Mouse (Mus musculus): ENCODE results near the gene Chaf1a. TPM values are rescaled to one million over a fixed set of nuclear protein-coding genes. Genes with fewer than 3 reads are reported as not detected.

The Chaf1a gene
- total and polyA plus RNA-seq, 3 experiments, result 0.45 to 1.3 (median 0.99) TPM

DNA sequence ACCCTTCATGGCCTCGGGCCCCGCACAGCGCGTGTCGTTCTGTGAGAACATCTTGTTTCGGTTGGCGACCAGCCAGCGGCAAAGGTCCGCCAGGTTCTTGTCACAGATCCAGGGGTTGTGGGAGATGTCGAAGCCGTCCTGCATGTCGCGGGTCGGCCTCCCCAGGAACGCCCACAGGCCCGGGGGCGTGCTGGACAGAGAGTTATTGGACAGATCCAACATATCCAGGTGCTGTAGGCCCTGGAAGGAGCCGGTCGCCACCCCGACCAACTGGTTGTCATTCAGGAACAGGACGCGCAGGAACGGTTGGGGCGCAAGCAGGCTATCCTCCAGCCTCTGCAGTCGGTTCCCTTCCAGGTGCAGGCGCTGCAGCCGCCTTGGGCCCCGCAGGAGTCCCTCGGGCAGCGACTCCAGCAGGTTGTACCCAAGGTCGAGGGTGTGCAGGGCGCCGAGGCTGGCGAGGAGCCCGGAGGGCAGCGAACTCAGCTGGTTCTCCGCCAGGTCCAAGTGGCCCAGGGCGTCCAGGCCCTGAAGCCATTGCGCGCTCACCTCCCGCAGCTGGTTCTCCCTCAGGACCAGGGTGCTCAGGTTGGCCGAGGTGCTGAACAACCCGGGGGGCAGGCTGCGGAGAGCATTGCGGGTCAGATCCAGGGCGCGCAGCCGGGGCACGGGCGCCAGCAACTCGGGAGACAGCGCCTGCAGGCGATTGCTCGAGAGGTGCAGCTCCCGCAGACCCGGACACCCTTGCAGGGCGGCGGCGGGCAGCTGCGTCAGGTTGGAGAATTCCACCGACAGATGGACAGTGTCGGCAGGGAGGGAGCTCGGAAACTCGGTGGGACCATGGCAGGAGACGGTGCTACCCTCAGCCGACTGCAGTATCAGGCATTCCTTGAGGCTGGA lies 80.0 kb downstream of the Chaf1a start:
- peak overlapping the region; percentile 90 for H3K27ac ChIP-seq
- DNase-seq, result peak; percentile 79 to 83
- WGBS, result 2% methylated on average over 66 of the region's 66 CpGs
- no peaks in the 10 kb centered on the region for H3K27me3 ChIP-seq (ENCODE audit: control insufficient read depth, insufficient read depth, low read length)
- H3K9ac ChIP-seq (ENCODE audit: low read depth, low read length), result peak overlapping the region; percentile 67
- intact Hi-C loops (cut with DNase I), result no loop called here
- H3K79me2 ChIP-seq (replicated peaks; ENCODE audit: control insufficient read depth, insufficient read depth, low read length), result no peaks in the 10 kb centered on the region
- no peaks in the 10 kb centered on the region for H3K36me3 ChIP-seq (ENCODE audit: control insufficient read depth, insufficient read depth, low read length)
- peaks cover 1% of the 10 kb centered on the region for H3K4me1 ChIP-seq (ENCODE audit: control insufficient read depth, insufficient read depth, low read length)
- TF ChIP-seq EP300 (IDR thresholded peaks at IDR 0.05; ENCODE audit: insufficient read depth, low read depth, low read length) (no peak), CTCF (IDR thresholded peaks at IDR 0.05) (no peak), POLR2A (IDR thresholded peaks at IDR 0.05; ENCODE audit: insufficient read depth, low read depth, low read length) (peak; percentile 56; the same call in 1 of the 2 replicates)
- H3K4me3 ChIP-seq, result peak overlapping the region; percentile 50

- no peak for DNase-seq
- peaks cover 1% of the 10 kb centered on the region for H3K4me1 ChIP-seq (ENCODE audit: control insufficient read depth, insufficient read depth, low read length)
- no peaks in the 10 kb centered on the region for H3K79me2 ChIP-seq (replicated peaks; ENCODE audit: control insufficient read depth, insufficient read depth, low read length)
- H3K27ac ChIP-seq, result peak within 1 kb of the TSS; percentile 90
- 32% methylated on average over 2 of the region's 2 CpGs for WGBS
- H3K36me3 ChIP-seq (ENCODE audit: control insufficient read depth, insufficient read depth, low read length), result no peaks in the 10 kb centered on the region
- intact Hi-C loops (cut with DNase I), result no loop called here
- TF ChIP-seq EP300 (IDR thresholded peaks at IDR 0.05; ENCODE audit: insufficient read depth, low read depth, low read length), result no peak
- no peak for TF ChIP-seq CTCF (IDR thresholded peaks at IDR 0.05)
- TF ChIP-seq POLR2A (IDR thresholded peaks at IDR 0.05; ENCODE audit: insufficient read depth, low read depth, low read length), result no peak
- H3K4me3 ChIP-seq, result peak within 1 kb of the TSS; percentile 50
- H3K9ac ChIP-seq (ENCODE audit: low read depth, low read length), result peak within 1 kb of the TSS; percentile 67
- H3K27me3 ChIP-seq (ENCODE audit: control insufficient read depth, insufficient read depth, low read length), result no peaks in the 10 kb centered on the region
Observed at GRCm38 (mm10) chr17:56121826-56122225, 81.6 kb downstream of the Chaf1a start, which contains the start of gene Lrg1. Gene Lrg1 (minus strand): TSS chr17:56122001.

Other genes starting within 250 kb of the Chaf1a start
- 1 to 10 TPM; 4.0 to 4.2 TPM for gene Zfp119a, start 161.5 kb upstream of the Chaf1a start, total RNA-seq (2021)
- gene Zfp119a, start 161.5 kb upstream of the Chaf1a start, polyA plus RNA-seq (2012; rRNA removed), result 0.43 and 1.0 TPM in 2 replicates
- gene Zfp959, start 148.3 kb upstream of the Chaf1a start, total RNA-seq (2021), result 1 to 10 TPM; 3.8 TPM
- 1.4 and 2.1 TPM in 2 replicates for gene Zfp959, start 148.3 kb upstream of the Chaf1a start, polyA plus RNA-seq (2012; rRNA removed)
- 1 to 10 TPM; 2.5 to 3.9 TPM for gene Zfp119b, start 90.9 kb upstream of the Chaf1a start, total RNA-seq (2021)
- 0.49 and 1.2 TPM in 2 replicates for gene Zfp119b, start 90.9 kb upstream of the Chaf1a start, polyA plus RNA-seq (2012; rRNA removed)
- gene Ebi3, start 87.8 kb upstream of the Chaf1a start, total RNA-seq (2021), result under 1 TPM; 0.34 to 0.91 TPM
- 1.3 and 4.1 TPM in 2 replicates for gene Ebi3, start 87.8 kb upstream of the Chaf1a start, polyA plus RNA-seq (2012; rRNA removed)
- gene Yju2, start 81.3 kb upstream of the Chaf1a start, total RNA-seq (2021), result 1 to 10 TPM; 8.3 to 9.2 TPM
- gene Yju2, start 81.3 kb upstream of the Chaf1a start, polyA plus RNA-seq (2012; rRNA removed), result 3.7 and 4.2 TPM in 2 replicates
- under 1 TPM; 0.63 to 0.64 TPM for gene Shd, start 70.0 kb upstream of the Chaf1a start, total RNA-seq (2021)
- 1.9 TPM in 2 replicates for gene Shd, start 70.0 kb upstream of the Chaf1a start, polyA plus RNA-seq (2012; rRNA removed)
- under 1 TPM; 0.50 to 0.61 TPM for gene Fsd1, start 53.9 kb upstream of the Chaf1a start, total RNA-seq (2021)
- 0.35 and 0.76 TPM in 2 replicates for gene Fsd1, start 53.9 kb upstream of the Chaf1a start, polyA plus RNA-seq (2012; rRNA removed)
- 10 to 100 TPM; 12.2 to 14.8 TPM for gene Stap2, start 34.9 kb upstream of the Chaf1a start, total RNA-seq (2021)
- gene Stap2, start 34.9 kb upstream of the Chaf1a start, polyA plus RNA-seq (2012; rRNA removed), result 28.6 and 30.6 TPM in 2 replicates
- gene Mpnd, start 34.7 kb upstream of the Chaf1a start, total RNA-seq (2021), result 10 to 100 TPM; 63.1 to 78.9 TPM
- 68.0 and 75.8 TPM in 2 replicates for gene Mpnd, start 34.7 kb upstream of the Chaf1a start, polyA plus RNA-seq (2012; rRNA removed)
- gene Sh3gl1, start 3.8 kb upstream of the Chaf1a start, total RNA-seq (2021), result 10 to 100 TPM; 13.6 to 14.3 TPM
- gene Sh3gl1, start 3.8 kb upstream of the Chaf1a start, polyA plus RNA-seq (2012; rRNA removed), result 26.4 and 27.4 TPM in 2 replicates
- 10 to 100 TPM; 47.6 to 53.5 TPM for gene Ubxn6, start 34.6 kb downstream of the Chaf1a start, total RNA-seq (2021)
- 64.4 and 79.3 TPM in 2 replicates for gene Ubxn6, start 34.6 kb downstream of the Chaf1a start, polyA plus RNA-seq (2012; rRNA removed)
- gene Hdgfl2, start 39.2 kb downstream of the Chaf1a start, total RNA-seq (2021), result 10 to 100 TPM; 32.5 to 35.0 TPM
- 30.2 and 31.5 TPM in 2 replicates for gene Hdgfl2, start 39.2 kb downstream of the Chaf1a start, polyA plus RNA-seq (2012; rRNA removed)
- gene Plin4, start 69.4 kb downstream of the Chaf1a start, total RNA-seq (2021), result 100 to 1,000 TPM; 151 to 170 TPM
- gene Plin4, start 69.4 kb downstream of the Chaf1a start, polyA plus RNA-seq (2012; rRNA removed), result 114 and 167 TPM in 2 replicates
- 100 to 1,000 TPM; 159 to 160 TPM for gene Plin5, start 77.2 kb downstream of the Chaf1a start, total RNA-seq (2021)
- gene Plin5, start 77.2 kb downstream of the Chaf1a start, polyA plus RNA-seq (2012; rRNA removed), result 112 and 170 TPM in 2 replicates
- gene Lrg1, start 81.6 kb downstream of the Chaf1a start, total RNA-seq (2021), result 10 to 100 TPM; 57.0 to 74.6 TPM
- 38.2 and 77.7 TPM in 2 replicates for gene Lrg1, start 81.6 kb downstream of the Chaf1a start, polyA plus RNA-seq (2012; rRNA removed)
- gene Sema6b, start 99.9 kb downstream of the Chaf1a start, total RNA-seq (2021), result 10 to 100 TPM in 1 of 2 experiments, 1 to 10 TPM in 1; 8.9 to 12.6 TPM
- 5.3 and 8.6 TPM in 2 replicates for gene Sema6b, start 99.9 kb downstream of the Chaf1a start, polyA plus RNA-seq (2012; rRNA removed)
- 1 to 10 TPM; 1.1 to 1.7 TPM for gene Tnfaip8l1, start 122.0 kb downstream of the Chaf1a start, total RNA-seq (2021)
- gene Tnfaip8l1, start 122.0 kb downstream of the Chaf1a start, polyA plus RNA-seq (2012; rRNA removed), result 3.6 and 4.5 TPM in 2 replicates
- gene Mydgf, start 143.5 kb downstream of the Chaf1a start, total RNA-seq (2021), result 10 to 100 TPM; 25.4 to 28.3 TPM
- 26.0 and 29.1 TPM in 2 replicates for gene Mydgf, start 143.5 kb downstream of the Chaf1a start, polyA plus RNA-seq (2012; rRNA removed)
- 10 to 100 TPM; 40.4 to 41.4 TPM for gene Dpp9, start 178.5 kb downstream of the Chaf1a start, total RNA-seq (2021)
- 38.6 and 43.4 TPM in 2 replicates for gene Dpp9, start 178.5 kb downstream of the Chaf1a start, polyA plus RNA-seq (2012; rRNA removed)
- gene Fem1a, start 216.4 kb downstream of the Chaf1a start, total RNA-seq (2021), result 100 to 1,000 TPM; 108 to 124 TPM
- 81.5 and 104 TPM in 2 replicates for gene Fem1a, start 216.4 kb downstream of the Chaf1a start, polyA plus RNA-seq (2012; rRNA removed)
- 1 to 10 TPM; 8.0 TPM for gene Ticam1, start 236.3 kb downstream of the Chaf1a start, total RNA-seq (2021)
- 16.8 and 18.0 TPM in 2 replicates for gene Ticam1, start 236.3 kb downstream of the Chaf1a start, polyA plus RNA-seq (2012; rRNA removed)